Mouse (Mus musculus): ENCODE data around the gene 4930447C04Rik.

Gene 4930447C04Rik

GRCm38 (mm10) chr12:72942171-72942570, 1.6 kb upstream of the 4930447C04Rik start:
- no peak for DNase-seq

DNA sequence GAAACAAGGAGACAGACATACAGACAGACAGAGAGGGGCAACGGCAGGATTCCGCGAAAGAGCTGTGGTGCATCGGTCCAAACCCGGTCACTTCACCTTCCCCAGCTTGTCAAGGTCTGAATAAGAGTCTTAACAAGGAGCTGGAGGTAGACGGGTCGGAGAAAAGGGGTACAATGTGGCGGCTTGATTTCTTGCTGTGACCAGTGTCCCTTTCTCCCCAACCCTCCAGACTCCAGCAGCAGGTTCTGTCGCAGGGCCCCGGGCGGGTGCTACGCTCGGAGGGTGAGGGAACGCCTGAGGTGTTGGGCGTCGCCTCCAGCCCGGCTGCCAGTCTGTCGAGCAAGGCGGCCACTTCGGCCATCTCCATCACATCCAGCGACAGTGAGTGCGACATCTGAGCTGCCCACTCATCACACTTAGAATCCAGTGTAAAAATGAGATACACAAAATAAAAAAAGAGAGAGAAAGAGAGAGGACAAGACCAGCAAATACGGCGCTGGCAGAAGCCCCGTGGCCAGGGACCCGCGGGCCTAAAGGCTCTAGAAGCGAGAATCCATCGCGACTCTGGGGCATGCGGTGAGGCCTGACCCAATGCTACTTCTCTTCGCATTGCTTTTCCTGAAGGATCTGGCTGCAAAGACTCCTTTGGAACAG, 951 bp upstream of the 4930447C04Rik start:
- DNase-seq: no peak

GRCm38 (mm10) chr12:72940822-72941397, 336 bp upstream of the 4930447C04Rik start:
- DNase-seq: no peak

- DNase-seq: no peak
Measured at GRCm38 (mm10) chr12:72939616-72940015, 958 bp downstream of the 4930447C04Rik start, which contains the start of gene Six6. Six6 (plus strand) TSS chr12:72939892.

GRCm38 (mm10) chr12:72938600-72939490, 1.7 kb downstream of the 4930447C04Rik start:
- DNase-seq: no peak

DNA sequence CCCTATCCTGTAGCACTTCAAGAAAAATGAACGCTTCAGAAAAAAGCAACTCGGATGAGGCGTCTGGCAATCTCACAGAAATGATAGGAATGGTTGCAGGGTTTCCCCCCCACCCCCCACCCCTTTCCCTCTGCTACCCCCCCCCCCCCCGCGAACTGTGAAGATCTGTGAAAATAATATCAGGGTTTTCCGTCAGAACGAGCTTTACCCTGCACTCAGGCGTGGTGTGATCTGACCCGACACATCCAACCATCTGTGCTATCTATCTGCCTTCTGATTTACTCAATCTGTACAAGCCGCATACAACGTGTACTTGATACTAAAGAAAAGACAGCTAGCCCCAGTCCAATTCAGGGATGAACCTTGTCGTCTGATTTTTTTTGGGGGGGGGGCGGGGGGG, 2.4 kb downstream of the 4930447C04Rik start:
- no peak for DNase-seq

DNA sequence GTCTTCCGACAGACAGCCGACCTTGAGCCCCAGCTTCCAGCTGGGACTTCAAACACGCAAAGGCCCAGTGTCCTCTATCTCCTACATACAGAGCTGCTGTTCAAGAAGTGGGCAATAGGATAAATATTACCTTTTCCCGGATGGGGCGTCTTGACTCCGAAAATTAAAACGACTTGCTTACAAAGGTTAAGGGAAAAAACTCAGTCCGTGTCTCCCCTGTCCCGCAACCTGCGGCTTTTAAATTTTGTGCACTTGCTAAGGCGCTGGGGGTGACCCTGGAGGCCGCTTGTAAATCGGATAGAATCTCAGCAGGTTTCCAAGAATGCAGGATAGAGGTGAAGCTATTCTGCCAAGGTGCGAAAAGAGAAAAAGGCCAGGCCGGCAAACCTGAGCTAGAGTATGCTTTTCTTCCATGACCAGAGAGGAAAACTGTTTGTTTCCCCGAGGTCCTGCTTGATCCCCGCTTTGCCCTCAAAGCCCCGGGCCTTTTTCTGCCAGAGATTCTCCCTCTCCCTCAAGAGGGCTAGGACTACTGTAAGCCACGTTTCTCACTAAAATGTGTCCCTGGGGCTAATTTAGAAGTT, 2.9 kb downstream of the 4930447C04Rik start:
- no peak for DNase-seq

GRCm38 (mm10) chr12:72936751-72937150, 3.8 kb downstream of the 4930447C04Rik start:
- no peak for DNase-seq

- DNase-seq: no peak
Measured at GRCm38 (mm10) chr12:72917159-72917993, 23.2 kb downstream of the 4930447C04Rik start.

GRCm38 (mm10) chr12:72854377-72855032, 86.1 kb downstream of the 4930447C04Rik start:
- DNase-seq: no peak

- DNase-seq: no peak
Measured at GRCm38 (mm10) chr12:72853406-72854076, 87.0 kb downstream of the 4930447C04Rik start.

DNA sequence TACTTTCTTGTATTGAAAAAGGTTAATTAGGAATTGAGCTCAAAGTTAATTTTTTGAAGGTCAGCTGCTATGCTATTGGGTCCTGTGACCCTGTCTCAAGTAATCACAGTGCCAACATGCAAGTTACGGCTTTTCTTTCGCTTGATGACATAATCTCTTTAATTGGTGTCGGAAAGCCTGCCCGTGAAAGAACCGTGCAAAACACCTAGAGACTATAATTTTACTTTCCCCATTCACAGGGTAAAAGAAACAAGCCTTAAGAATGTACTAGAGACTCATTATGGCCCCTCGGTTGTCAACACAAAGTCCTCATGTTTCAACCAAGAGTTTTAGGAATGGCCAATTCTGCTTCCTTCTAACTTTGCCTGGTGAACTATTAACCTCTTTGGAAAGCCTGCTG, 88.3 kb downstream of the 4930447C04Rik start:
- DNase-seq: no peak

DNA sequence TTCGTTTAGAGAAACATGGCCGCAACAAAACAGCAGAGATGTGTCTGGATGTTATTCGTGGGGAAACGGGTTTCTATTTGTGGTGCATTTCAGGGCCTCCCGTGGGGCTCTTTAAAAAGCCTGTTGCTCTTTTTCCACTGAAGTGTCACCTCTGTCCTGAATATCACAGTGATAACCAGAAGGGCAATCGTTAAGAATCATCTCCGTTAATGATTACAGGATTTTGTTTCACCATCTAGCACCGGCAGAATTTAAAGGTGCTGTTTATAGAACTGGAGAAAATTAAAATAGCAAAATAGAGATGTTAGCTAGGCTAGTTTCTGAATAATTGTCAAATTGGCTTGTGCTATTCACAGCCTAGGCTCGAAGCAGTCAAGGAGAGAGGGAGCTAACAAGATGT, 90.4 kb downstream of the 4930447C04Rik start:
- no peak for DNase-seq

DNA sequence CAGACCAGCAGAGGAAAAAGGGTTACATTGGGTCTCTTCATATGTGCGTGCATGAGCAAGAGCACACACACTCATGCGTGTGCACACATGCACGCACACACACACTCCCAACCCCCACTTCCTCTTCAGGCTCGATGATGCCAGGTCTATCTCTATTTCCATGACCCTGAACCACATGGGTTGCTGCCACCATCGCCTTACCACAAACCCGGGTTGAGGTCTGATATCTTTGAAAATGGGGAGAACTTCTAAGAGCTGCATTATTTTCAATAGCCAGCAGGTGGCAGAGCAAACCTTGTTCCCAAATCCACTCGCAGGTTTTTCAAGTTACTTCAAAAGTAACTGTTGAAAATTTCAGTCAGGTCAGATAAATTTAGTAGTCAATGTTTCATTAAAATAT, 92.8 kb downstream of the 4930447C04Rik start:
- DNase-seq: peak; percentile 22 to 30

DNA sequence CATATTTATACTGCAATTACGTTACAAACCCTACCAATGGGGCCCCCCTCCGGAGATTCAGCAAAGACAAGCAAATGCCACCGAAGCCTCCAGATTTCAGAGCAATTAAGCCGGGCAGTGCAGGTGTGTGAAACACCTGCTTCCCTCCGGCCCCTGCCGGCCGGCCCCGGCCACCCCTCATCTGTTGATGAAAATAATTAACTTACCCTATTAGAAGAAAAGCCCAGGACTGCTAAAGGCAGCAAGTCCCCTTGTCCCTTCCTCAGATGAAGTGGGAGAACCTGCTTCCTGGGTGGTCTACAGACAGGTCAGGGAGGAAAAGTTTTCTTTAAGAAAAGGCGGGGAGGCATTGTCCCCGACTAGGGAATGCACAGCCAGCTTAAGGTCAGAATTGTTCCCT, 94.6 kb downstream of the 4930447C04Rik start:
- no peak for DNase-seq

GRCm38 (mm10) chr12:72843973-72844620, 96.5 kb downstream of the 4930447C04Rik start:
- peak; percentile 74 to 85 for DNase-seq

DNA sequence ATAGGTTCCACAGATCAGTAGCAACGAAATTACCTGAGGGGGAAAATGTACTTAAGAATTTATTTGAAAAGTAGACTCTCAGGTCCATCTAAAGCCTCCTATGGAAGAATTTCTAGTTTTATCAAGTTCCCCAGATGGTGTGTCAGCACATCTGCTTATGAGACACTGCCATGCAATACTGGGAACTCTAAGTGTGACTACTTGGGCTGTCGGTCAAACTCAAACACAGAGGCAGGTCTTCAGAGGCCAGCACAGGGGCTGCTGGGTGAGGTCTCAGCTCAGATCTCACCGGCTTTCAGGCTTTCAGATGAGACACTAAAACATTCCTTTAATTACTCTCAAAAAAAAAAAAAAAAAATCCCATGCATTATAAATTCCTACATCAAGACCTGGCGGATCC, 97.0 kb downstream of the 4930447C04Rik start:
- no peak for DNase-seq

DNA sequence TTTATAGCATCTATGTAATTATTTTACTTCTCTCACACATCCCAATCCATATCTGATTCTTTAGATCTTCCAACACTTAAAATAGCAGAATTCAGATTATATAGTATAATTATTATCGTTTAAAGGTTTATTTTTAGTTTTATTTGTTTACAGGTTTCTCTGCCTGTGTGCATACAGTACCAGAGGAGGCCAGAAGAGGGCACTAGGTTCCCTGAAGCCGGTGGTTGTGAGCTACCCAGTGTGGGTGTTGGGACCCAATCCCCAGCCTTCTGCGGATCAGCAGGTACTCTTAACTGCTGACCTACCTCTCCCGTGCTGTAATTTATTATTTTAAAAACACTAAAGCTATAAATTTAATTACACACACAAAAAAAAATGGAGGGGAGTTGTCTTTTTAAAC, 97.4 kb downstream of the 4930447C04Rik start:
- DNase-seq: no peak

- no peak for DNase-seq
Measured at GRCm38 (mm10) chr12:72841500-72841899, 99.1 kb downstream of the 4930447C04Rik start.

- DNase-seq: no peak
Measured at GRCm38 (mm10) chr12:72837302-72837701, 103.3 kb downstream of the 4930447C04Rik start.
